Mouse (Mus musculus): ENCODE results near the gene Zkscan5.
"Not testable (repeated sequence)": the region's sequence is repeated elsewhere in the genome, so short reads cannot be mapped to it uniquely, and the experiment has no call there.

Zkscan5 gene

DNA sequence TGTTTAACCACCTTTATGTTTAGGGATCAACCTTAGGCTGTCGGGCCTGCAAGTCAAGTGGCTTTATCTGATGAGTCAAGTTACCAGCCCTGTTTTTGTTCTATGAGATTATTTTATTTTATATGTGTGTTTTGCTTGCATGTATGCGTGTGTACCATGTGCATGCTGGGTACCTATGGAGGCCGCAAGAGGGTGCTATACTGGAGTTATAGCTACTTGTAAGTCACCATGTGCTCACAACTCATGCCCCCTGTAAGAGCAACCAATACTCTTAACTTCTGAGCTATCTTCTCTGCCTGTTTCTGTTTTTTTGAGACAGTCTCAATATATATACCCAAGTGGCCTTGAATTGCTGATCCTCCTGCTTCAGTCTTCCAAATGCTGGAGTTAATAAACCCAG is 9.1 kb downstream of the Zkscan5 start:
- DNase-seq (ENCODE audit: low spot score in 2 of 2): no peak

DNA sequence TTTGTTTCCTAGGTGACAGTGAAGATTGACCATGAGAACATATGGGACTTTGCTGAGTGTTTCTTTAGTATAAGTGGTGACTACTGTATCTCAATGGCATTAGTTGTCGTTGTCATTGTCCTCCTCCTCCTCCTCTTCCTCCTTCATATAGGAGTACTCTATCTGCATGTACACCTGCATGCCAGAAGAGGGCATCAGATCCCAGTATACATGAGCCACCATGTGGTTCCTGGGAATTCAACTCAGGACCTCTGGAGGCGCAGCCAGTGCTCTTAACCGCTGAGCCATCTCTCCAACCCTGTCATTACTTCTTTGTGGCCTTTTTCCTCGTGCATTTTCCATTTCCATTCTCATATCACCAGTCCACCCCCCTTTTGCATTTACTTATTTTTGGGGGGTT is 10.3 kb downstream of the Zkscan5 start:
- no peak for DNase-seq (ENCODE audit: low spot score in 2 of 2)

DNA sequence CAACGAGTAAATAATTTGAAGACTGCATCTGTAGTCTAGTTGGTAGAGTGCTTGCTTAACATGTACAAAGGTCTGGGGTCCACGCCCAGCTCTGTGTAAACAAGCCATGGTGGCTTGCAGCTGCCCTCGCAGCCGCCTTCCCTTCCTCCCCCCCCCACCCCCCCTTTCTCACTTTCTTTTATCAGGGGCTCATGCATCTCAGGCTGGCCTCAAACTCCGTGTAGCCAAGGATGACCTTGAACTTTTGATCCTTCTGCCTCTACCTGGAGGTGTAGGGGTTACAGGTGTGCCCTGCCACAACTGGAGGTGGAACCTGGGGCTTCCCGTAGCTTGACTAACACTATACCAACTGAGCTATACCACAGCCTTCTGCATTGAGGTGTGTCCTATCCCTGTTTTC is 13.4 kb downstream of the Zkscan5 start:
- DNase-seq (ENCODE audit: low spot score in 2 of 2): no peak

DNA sequence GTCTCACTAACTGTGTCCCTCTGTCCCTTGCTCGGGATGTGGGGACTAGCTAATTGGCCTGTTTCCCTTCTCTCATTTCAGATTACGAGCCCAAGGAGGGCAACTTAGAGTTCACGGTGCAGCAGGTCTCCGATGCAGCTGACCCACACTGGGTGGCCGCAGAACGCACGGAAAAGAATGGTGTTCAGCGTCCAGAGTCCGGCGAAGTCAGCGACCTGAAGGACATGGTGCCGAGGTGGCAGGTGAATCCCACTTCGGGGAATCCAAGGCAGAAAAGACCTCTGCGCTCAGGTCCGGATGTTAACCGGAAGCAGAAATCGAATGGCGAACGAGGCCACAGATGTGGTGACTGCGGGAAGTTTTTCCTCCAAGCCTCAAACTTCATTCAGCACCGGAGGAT is 13.8 kb downstream of the Zkscan5 start:
- DNase-seq (ENCODE audit: low spot score in 2 of 2): no peak

DNA sequence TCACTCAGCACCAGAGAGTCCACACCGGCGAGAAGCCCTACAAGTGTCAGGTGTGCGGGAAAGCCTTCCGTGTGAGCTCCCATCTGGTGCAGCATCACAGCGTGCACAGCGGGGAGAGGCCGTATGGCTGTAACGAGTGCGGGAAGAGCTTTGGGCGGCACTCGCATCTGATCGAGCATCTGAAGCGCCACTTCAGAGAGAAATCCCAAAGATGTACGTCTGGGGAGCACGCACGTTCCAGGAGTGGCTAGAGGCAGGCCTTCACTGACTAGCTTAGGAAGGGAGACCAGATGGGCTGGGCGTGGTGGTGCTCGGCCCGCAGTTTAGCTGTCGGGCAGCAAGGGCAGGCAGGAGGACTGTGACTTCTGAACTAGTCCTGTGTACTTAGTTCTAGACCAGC is 14.3 kb downstream of the Zkscan5 start:
- no peak for DNase-seq (ENCODE audit: low spot score in 2 of 2)

DNA sequence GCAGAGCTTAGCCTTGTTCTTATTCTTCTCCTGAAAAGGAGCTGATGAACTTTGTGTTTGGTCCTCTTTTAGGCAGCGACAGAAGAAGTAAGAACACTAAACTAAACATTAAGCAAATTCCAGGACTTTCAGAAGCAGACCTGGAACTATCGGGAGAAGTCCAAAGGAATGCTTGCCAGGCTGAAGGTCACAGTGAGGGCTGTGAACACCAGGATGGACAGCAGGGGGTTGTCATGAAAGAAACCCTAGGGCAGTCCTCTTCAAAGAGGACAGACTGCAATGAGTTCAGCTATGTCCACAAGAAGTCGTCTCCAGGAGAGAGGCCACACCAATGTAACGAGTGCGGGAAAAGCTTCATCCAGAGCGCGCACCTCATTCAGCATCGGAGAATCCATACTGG is 15.6 kb downstream of the Zkscan5 start:
- no peak for DNase-seq (ENCODE audit: low spot score in 2 of 2)

DNA sequence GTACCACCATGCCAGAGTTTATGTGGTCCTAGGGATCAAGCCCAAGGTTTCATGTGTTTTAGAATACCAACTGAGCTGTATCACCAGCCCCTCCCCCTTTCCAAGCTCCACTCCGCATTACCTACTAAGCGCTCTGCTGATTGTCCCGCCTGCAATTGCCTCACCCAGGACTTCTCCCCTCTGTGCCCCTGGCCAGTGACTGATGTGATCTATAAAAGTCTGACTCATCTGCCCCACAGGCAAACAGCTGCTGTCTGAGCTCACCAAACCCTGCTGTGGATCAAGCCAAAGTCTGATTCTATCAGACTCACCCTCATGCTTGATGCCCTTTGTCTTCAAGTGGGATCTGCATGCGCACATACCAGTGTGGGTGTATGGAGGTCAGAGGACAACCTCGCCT is 18.5 kb downstream of the Zkscan5 start:
- DNase-seq (ENCODE audit: low spot score in 2 of 2): no peak

DNA sequence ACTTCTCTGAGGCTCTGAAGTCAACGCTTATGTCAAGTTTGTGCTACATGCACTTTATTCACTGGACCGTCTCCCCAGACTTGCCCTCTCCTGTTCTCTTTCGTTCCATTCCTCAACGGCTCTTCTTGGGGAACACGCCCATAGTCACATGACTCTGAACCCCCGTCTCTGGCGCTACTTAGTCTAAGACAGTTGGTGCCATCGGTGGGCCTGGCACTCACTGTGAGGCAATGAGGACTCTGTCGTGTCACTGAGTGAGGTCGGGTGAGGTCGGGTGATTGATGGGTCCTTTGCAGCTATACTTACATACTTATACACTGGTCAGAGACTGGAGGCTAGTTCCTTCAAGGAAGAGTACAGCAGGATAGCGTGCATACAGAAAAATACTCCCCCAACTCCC is 19.0 kb downstream of the Zkscan5 start:
- no peak for DNase-seq (ENCODE audit: low spot score in 2 of 2)

DNA sequence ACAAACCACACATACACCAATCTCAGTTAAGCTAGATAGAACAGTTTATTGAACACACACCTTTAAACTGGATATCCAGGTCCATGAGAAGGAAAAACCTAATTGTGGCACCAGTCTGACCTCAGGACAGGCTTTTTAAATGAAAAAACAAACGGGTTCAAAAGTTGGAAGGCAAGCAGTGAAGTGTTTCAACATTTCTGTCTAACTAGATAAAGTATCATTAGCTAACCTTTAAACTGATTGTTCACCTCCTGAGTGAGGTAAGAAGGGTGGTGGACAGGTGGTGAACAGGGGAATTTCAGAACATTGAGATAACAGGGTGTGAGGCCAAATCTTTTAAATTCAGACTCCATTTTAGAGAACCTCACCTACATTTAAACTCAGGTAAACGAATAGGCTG is 22.1 kb downstream of the Zkscan5 start:
- DNase-seq (ENCODE audit: low spot score in 2 of 2): no peak

DNA sequence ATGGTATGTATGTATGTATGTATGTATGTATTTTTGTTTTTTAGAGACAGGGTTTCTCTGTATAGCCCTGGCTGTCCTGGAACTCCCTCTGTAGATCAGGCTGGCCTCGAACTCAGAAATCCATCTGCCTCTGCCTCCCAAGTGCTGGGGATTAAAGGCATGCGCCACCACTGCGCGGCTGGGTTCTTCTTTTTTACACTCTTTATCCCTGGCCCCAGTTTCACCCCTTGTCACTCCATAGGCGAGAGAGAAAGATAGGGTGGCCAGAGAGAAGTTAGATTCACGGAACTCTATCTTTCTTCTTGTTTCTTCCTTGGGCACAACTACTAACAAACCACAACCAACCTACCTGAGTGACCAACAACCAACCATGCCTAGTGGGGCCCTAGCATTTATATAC is 24.9 kb downstream of the Zkscan5 start:
- not testable (repeated sequence) for DNase-seq (ENCODE audit: low spot score in 2 of 2)

DNA sequence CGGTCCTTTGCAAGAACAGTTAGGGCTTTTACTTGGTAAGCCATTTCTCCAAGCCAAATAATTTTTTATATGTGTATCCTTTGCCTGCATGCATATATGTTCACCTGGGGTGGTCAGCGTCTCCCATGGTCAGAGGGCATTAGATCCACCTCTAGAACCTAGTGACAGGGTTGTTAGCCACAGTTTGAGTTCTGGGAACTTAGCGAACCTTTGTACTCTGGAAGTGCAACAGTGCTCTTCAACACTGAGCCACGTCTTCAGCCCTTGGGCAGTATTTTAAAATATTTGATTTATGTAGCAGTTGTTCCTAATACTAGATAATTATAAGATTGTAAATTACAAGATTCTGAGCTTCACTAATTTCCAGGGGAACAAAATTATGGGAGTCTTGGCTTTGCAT is 26.3 kb downstream of the Zkscan5 start:
- DNase-seq (ENCODE audit: low spot score in 2 of 2): no peak

DNA sequence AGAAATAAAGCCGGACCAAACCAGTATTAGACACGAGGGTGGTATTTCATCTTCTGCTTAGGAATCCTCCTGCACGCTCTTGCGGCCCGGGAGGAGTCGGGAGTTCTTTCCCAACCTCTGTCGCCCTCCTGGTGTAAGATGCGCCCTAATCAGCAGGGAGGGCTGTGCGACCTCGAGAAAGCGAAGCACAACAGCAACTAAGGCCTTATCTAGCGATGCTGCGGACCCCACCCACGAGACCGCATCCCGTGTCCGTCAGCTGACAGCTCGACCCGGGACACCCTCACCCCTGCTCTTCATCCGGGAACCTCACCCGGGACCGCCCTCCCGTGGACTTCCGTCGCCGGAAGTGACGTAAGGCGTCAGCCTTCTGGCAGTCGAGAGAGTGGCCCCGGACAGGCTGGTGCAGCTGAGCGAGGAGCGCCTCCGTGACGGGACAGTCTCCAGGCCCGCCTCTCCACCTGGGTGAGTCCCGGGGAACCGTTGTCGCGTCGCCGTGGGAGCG is 27.1 kb downstream of the Zkscan5 start, which contains the start of gene Zfp655:
Zfp655 (plus strand) TSS at position 349 of the 505 bp plus-strand sequence.
- DNase-seq (ENCODE audit: low spot score in 2 of 2): peak; percentile 94 to 96

DNA sequence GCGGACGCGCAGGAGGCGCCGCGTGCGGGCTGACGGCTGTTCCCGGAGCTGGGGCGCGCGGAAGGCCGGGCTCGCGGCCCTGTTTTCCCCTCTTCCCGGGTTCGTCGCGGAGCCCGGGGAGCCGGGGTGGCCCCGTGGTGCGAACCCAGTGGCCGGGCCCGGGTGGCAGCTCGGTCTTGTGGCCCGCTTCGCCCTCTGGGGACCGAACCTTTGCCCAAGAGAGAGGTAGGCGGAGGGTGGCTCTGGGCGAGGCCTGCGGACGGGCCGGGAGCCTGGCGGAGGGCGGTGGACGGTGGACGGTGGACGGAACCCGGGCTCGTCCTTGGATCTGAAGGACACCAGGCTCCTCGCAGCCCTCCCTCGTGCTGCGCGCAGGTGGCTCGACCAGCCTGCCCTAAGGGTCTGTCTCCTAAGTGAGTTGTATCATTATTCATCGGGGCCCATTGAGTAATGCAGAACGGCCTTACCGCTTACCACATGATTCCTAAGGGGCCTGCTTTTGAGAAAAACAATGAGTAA is 27.6 kb downstream of the Zkscan5 start:
- DNase-seq (ENCODE audit: low spot score in 2 of 2): no peak

DNA sequence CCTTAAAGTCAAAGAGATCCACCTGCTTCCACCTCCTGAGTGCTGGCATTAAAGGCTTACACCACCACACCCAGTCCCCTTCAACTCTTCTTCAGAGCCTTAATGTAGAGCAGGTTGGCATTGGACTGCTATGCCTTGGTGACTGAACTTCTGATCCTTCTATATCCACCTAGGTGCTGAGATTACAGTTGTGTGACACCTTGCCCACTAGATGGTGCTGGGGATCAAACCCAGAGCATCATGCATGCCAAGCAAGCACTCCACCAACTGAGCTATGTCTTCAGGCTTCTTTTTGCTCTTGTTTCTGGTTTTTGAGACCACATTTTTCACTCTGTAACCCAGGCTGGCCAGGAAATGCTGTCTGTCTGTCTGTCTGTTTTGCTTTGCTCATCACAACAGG is 30.3 kb downstream of the Zkscan5 start:
- DNase-seq (ENCODE audit: low spot score in 2 of 2): peak in 1 of 2 experiments; percentile 26

DNA sequence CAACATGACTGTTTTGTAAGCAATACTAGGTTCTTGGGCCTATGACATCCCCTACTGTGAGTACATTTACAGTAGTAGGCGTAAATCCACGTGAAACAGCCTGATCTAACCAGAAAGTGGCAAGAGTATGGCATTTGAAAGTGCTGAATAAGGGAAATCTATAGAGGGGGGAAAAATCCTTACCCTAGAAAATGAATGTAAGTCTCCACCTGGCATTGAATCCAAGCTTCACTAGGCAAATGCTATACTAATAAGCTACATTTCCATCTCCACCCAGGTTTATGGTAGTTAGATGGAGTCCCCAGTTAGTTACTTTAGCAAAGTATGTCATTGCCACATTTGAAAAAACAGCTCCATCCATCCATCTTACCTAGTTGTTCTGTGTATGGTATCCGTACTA is 45.2 kb downstream of the Zkscan5 start:
- DNase-seq (ENCODE audit: low spot score in 2 of 2): no peak
